Mouse (Mus musculus) splenic B cell, adult 2 months (primary cell): ENCODE results near the gene Ugt1a7c.
A peak's percentile ranks its signal among the peaks of the same experiment; 100 is the strongest.

ENCODE experiments used
- DNase-seq: peaks from one replicate; pipeline ENCODE4 v3.0.0-alpha.2; 2011; ENCODE audit warnings: low read depth, low spot score
- H3K27me3 ChIP-seq: 2 replicates; pipeline ENCODE4 v1.6.1; 2012; ENCODE audit warnings: mild to moderate bottlenecking, low read length, moderate library complexity, mixed read lengths; ENCODE audit not compliant: control insufficient read depth, poor library complexity, insufficient read depth, severe bottlenecking
- H3K36me3 ChIP-seq: 2 replicates; pipeline ENCODE4 v1.6.1; 2012; ENCODE audit warnings: mild to moderate bottlenecking, low read length, moderate library complexity, mixed read lengths; ENCODE audit not compliant: control insufficient read depth, poor library complexity, insufficient read depth, severe bottlenecking

Ugt1a7c gene

DNA sequence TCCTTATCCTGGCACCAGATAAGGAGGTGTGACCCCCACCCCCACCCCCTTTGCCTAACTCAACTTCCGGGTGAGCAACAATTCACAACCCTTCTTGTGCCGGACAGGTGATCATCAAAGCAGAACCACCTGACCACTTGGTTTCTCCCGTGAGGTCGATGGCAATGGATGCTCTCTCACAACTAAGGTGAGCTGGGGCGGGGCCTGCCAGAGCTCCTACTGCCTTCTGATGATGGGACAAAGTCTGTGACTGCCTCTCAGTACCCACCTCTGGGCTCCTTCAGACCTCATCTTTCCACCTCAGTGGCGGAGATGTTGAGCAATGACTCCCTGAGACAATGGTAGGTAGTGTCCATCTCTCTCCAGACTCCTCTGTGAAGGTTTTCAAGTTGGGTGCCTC is 151.0 kb downstream of the Ugt1a7c start:
- H3K36me3 ChIP-seq, result no peaks in the 10 kb centered on the region
- no peak for DNase-seq

DNA sequence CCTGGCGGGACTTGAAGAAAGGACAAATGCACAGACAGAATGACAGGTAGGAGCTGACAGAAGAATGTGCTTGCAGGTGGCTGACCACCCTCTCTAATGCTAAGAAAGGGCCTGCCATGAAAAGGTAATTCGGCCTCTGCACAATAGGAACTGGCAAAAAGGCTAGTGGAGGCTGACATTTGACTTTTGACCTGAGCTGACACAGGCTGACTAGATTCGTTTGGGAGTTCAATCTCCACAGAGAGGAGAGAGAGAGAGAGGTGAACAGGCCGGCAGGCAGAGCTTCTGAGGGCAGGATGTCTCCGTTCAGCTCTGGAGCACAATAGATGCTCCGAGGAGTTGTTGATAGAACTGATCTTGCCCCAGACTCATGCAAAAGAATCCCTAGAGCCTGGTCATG is 151.5 kb downstream of the Ugt1a7c start:
- no peaks in the 10 kb centered on the region for H3K27me3 ChIP-seq
- no peak for DNase-seq
- no peaks in the 10 kb centered on the region for H3K36me3 ChIP-seq

More for the DNA sequence above, 151.0 kb downstream of the Ugt1a7c start:
- no peaks in the 10 kb centered on the region for H3K27me3 ChIP-seq

GRCm38 (mm10) chr1:88247660-88248059 is 152.8 kb downstream of the Ugt1a7c start:
- Histone ChIP-seq H3K27me3 (no peaks in the 10 kb centered on the region), H3K36me3 (no peaks in the 10 kb centered on the region)
- no peak for DNase-seq

GRCm38 (mm10) chr1:88248658-88249057 is 153.8 kb downstream of the Ugt1a7c start:
- H3K27me3 ChIP-seq, result no peaks in the 10 kb centered on the region
- H3K36me3 ChIP-seq, result no peaks in the 10 kb centered on the region
- DNase-seq, result no peak

DNA sequence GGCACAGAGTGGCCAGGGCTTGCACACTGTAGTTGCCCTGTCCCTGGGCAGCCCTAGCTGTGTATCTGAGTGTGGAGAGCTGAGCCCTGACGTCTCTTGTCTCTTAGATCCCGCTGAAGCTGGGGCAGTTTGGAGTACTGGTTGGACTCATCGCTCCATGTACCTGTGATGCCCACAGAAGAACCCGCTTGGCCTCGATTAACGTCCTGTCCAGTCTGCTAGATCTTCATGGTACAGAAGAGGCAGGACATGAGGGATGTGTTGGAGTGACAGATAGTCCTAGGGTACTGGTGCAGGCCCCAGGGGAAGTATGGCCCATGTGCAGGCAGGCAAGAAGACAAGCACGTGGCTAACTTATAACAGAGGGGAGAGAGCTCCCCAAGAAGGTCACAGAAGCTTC is 154.7 kb downstream of the Ugt1a7c start:
- Histone ChIP-seq H3K27me3 (no peaks in the 10 kb centered on the region), H3K36me3 (no peaks in the 10 kb centered on the region)
- no peak for DNase-seq

DNA sequence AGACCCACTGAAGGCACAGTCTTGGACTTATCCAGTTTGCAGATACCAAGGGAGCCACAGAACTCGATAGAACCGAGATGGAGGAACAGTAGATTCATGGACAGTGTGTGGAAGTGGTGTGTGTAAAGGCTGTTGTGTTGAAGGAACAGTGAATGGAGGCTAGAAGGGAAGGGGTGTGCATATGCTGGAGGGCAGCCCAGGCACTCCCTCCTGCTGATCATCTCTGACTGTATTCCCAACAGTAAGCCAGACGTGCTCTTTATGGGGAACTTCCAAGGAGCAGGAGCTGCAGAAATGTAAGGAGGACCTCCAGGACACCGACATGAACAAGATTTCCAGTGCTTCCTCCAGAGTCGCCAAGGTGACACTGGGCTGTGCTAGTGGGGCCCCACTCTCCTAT is 155.2 kb downstream of the Ugt1a7c start:
- H3K36me3 ChIP-seq, result no peaks in the 10 kb centered on the region
- H3K27me3 ChIP-seq, result no peaks in the 10 kb centered on the region
- DNase-seq, result no peak

DNA sequence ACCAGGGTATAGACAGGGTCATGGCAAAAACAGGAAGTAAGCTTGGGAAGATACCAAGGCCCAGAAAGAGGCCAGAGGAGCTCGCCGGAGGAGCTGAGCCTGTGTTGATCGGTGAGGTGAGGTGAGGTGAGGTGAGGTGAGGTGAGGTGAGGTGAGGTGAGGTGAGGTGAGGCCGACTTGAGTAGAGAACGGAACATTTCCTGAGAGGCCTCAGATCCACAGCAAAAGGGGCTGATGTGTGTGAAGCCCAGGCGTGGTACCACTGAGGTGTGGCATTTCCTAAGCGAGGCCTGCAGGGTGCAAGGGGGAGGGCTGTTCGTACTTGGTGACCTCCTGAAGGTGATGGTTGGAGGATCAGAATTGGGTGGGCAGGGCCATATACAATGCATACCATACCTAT is 158.2 kb downstream of the Ugt1a7c start:
- DNase-seq, result peak; percentile 59
- Histone ChIP-seq H3K36me3 (no peaks in the 10 kb centered on the region), H3K27me3 (no peaks in the 10 kb centered on the region)

DNA sequence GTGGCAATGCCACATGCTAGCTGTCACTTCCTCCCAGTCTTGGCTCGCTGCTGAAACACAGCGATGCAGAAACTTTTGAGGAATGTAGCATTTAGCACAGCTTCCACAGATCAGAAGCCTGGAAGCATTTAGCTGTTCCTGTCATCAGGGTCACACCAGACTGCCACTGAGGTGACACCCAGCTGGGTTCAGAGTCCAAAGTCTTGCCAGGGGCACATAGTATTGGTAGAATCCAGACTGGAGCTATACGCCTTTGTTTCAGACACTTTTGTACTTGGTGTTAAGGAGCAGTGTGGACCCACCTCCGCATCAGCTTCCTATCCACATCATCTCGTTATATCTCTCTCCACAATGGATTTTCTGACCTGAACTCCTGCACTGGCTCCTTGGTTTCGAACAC is 158.7 kb downstream of the Ugt1a7c start:
- DNase-seq, result no peak
- Histone ChIP-seq H3K27me3 (no peaks in the 10 kb centered on the region), H3K36me3 (no peaks in the 10 kb centered on the region)

- Histone ChIP-seq H3K36me3 (no peaks in the 10 kb centered on the region), H3K27me3 (no peaks in the 10 kb centered on the region)
- no peak for DNase-seq
Measured at GRCm38 (mm10) chr1:88254793-88255465, 160.1 kb downstream of the Ugt1a7c start.

GRCm38 (mm10) chr1:88255466-88255857 is 160.6 kb downstream of the Ugt1a7c start:
- no peaks in the 10 kb centered on the region for H3K36me3 ChIP-seq

DNA sequence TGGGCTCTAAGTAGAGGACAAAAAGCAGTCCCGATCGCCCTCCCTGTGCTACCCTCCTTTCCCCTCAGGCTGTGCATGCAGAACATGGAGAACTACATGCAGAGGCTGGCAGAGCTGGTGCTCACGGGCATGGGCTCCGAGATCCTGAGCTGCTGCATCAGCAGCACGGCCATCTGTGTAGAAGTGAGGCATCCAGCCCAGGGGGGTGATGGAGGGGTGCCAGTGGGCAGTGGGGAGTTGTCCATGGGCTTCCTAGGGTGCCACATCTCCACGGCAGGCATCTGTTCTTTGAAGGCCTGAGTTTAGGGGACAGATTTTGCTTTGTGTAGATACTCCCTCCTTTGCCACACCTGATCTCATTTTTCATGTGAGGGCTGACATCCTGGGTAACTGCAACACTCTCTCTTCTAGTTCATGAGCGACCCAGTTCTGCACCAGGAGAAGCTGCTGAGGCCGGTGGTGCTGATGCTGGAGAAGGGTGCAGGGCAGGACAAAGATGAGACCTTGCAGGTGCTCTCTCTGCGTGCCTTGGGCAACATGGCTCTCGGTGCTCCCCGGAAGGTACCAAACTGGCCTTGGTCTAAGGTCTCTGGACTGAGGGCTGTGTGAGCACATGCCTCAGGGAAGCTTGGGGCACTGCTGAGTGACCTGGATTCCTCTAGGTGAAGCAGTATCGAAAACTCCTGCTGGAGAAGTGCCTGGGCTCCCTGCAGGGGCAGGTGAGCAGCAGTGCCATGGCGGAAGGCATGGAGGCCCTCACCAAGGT is 161.3 kb downstream of the Ugt1a7c start:
- no peak for DNase-seq
- H3K27me3 ChIP-seq, result no peaks in the 10 kb centered on the region

More at GRCm38 (mm10) chr1:88255466-88255857, 160.6 kb downstream of the Ugt1a7c start:
- H3K27me3 ChIP-seq, result no peaks in the 10 kb centered on the region
- no peak for DNase-seq

DNA sequence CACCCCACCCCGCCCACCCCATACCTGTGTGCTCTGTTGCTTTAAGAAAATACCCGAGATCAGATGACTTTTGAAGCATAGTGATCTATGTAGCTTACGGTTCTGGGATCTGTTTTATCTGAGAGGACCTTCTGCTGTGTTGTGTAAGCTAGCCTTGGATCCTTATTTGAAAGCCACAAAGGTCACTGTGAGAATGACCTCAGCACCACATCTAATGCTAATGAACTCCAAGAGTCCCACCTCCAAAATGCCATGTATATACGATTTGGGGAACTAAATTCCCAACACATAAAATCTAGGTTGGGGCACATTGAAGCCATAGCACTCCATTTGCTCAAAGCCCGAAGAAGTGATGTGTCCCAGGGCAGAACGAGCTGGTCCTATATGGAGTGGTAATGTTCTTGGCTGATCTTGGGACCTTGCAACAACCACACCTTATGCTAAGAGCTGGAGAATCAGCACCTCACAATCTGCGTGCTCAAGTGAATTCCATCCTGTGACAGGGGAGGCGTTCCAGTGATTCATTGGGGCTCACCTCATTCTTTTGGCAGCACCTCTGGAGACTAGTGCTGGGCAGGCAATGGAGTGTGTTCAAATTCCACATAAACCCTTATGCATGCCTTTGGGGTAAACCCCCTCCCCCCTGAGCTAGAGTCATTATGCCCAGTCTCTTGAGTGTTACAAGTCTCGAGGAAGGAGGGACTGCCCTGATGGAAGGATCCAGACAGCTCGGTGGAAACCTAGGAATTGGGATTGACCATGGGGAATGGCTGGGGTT is 162.2 kb downstream of the Ugt1a7c start:
- DNase-seq, result no peak
- H3K36me3 ChIP-seq, result no peaks in the 10 kb centered on the region
- H3K27me3 ChIP-seq, result no peaks in the 10 kb centered on the region

More for the DNA sequence above, 161.3 kb downstream of the Ugt1a7c start:
- no peaks in the 10 kb centered on the region for H3K36me3 ChIP-seq

DNA sequence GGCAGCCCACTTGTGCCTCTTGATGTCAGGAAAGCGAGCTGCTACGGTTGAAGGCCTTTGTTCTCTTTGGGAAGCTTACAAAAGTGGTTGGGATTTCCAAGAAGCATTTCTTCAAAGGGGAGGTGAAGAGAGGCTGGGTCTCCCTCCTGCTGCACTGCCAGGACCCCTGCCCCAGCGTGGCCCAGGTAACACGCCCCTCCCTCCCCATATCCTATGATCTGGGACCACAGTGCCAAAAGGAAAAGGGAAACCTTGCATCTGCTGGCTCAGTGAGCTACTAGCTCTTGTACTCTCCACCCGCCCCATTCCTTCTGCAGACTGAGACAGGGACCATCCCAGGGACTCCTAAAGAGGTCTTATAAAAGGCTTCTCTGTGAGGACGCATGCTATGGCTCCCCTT is 162.8 kb downstream of the Ugt1a7c start:
- Histone ChIP-seq H3K27me3 (no peaks in the 10 kb centered on the region), H3K36me3 (no peaks in the 10 kb centered on the region)
- DNase-seq, result no peak

GRCm38 (mm10) chr1:88258361-88258760 is 163.5 kb downstream of the Ugt1a7c start:
- DNase-seq, result no peak
- Histone ChIP-seq H3K36me3 (no peaks in the 10 kb centered on the region; the same call in 1 of the 2 replicates), H3K27me3 (no peaks in the 10 kb centered on the region)
